Mouse (Mus musculus) CH12.LX (cell line): ENCODE results near the gene Plvap.

Experiments used
- CHD1 ChIP-seq: IDR thresholded peaks from 2 replicates; pipeline ENCODE4 v1.6.1; 2012; ENCODE audit warnings: low read depth, low read length, improper control_type of control experiment, inconsistent platforms
- CTCF ChIP-seq, 2 experiments: IDR thresholded peaks in 1 of 2; conservative IDR thresholded peaks in 1 of 2; 2 replicates each; pipeline ENCODE4 v1.5.1; 2011 to 2012; ENCODE audit warnings: low read depth in 2 of 2, low read length in 2 of 2, improper control_type of control experiment in 1 of 2, inconsistent platforms in 1 of 2, mild to moderate bottlenecking in 1 of 2, moderate library complexity in 1 of 2
- EP300 ChIP-seq: IDR thresholded peaks from 2 replicates; pipeline ENCODE4 v1.6.1; 2011; ENCODE audit warnings: low read length, improper control_type of control experiment
- MAFK ChIP-seq: IDR thresholded peaks from 2 replicates; pipeline ENCODE4 v1.6.1; 2011; ENCODE audit warnings: low read length, improper control_type of control experiment; ENCODE audit not compliant: insufficient replicate concordance
- MAZ ChIP-seq: IDR thresholded peaks from 2 replicates; pipeline ENCODE4 v1.6.1; 2012; ENCODE audit warnings: low read depth, mild to moderate bottlenecking, inconsistent platforms, low read length, improper control_type of control experiment, moderate library complexity
- MXI1 ChIP-seq: IDR thresholded peaks from 2 replicates; pipeline ENCODE4 v1.6.1; 2011; ENCODE audit warnings: mild to moderate bottlenecking, low read depth, low read length, improper control_type of control experiment
- POLR2A ChIP-seq: IDR thresholded peaks from 2 replicates; pipeline ENCODE4 v1.6.1; 2011; ENCODE audit warnings: low read depth, mild to moderate bottlenecking, improper control_type of control experiment, low read length
- RAD21 ChIP-seq: IDR thresholded peaks from 2 replicates; pipeline ENCODE4 v1.6.1; 2011; ENCODE audit warnings: low read depth, mild to moderate bottlenecking, low read length, improper control_type of control experiment, moderate library complexity
- ZKSCAN1 ChIP-seq: IDR thresholded peaks from 2 replicates; pipeline ENCODE4 v1.6.1; 2012; ENCODE audit warnings: low read depth, inconsistent platforms, low read length, improper control_type of control experiment, borderline replicate concordance
- ZMIZ1 ChIP-seq: IDR thresholded peaks from 2 replicates; pipeline ENCODE4 v1.6.1; 2012; ENCODE audit warnings: low read depth, mild to moderate bottlenecking, inconsistent platforms, low read length, improper control_type of control experiment

DNA sequence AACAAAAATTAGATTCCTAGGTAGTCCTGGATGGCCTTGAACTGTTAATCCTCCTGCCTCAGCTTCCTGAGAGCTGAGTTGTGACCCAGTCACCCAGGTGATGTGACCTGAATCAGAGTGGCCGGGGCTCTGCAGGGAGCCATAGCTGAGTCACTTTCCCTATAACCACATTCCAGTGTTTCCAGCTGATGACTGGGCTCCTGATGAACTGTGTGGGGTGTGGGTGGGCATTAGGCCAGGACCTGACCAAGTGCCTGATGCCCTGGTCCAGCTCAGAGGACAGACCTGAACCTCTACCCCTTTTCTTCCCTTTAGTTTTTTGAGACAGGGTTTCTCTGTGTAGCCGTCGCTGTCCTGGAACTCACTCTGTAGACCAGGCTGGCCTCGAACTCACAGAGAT is 6.2 kb downstream of the Plvap start:
- TF ChIP-seq CTCF (conservative IDR thresholded peaks at IDR 0.05 in 1 of 2, IDR thresholded peaks at IDR 0.05 in 1 of 2; ENCODE audit: low read depth in 2 of 2, low read length in 2 of 2) = no peak
- no peak for TF ChIP-seq EP300
- TF ChIP-seq ZMIZ1 = no peak
- TF ChIP-seq ZKSCAN1 = no peak
- no peak for TF ChIP-seq CHD1
- no peak for TF ChIP-seq MAFK
- no peak for TF ChIP-seq POLR2A
- TF ChIP-seq RAD21 = no peak
- no peak for TF ChIP-seq MAZ
- no peak for TF ChIP-seq MXI1
